Mouse (Mus musculus) ES-Bruce4 (cell line): Measurements from ENCODE around the gene Hnrnpul1. TPM values are rescaled to one million over a fixed set of nuclear protein-coding genes. Genes with fewer than 3 reads are reported as not detected.
A peak's percentile ranks its signal among the peaks of the same experiment; 100 is the strongest.
"Not testable (repeated sequence)": the region's sequence is repeated elsewhere in the genome, so short reads cannot be mapped to it uniquely, and the experiment has no call there.

ENCODE experiments used
- H3K27ac ChIP-seq: 2 replicates; pipeline ENCODE4 v1.5.1; 2012; ENCODE audit warnings: low read length, inconsistent platforms; ENCODE audit not compliant: insufficient read depth
- H3K27me3 ChIP-seq: 2 replicates; pipeline ENCODE4 v1.6.1; 2012; ENCODE audit warnings: mild to moderate bottlenecking, low read length, inconsistent platforms; ENCODE audit not compliant: control insufficient read depth, poor library complexity, insufficient read depth, severe bottlenecking
- H3K36me3 ChIP-seq: 2 replicates; pipeline ENCODE4 v1.6.1; 2012; ENCODE audit warnings: inconsistent platforms, mild to moderate bottlenecking, low read length, moderate library complexity; ENCODE audit not compliant: control insufficient read depth, poor library complexity, insufficient read depth, severe bottlenecking
- H3K4me1 ChIP-seq: one replicate; pipeline ENCODE4 v1.8.1; 2011; ENCODE audit warnings: low read length; ENCODE audit not compliant: control insufficient read depth, insufficient read depth
- H3K4me3 ChIP-seq: 2 replicates; pipeline ENCODE4 v1.5.1; 2011; ENCODE audit warnings: low read depth, mild to moderate bottlenecking, low read length
- H3K9ac ChIP-seq: 2 replicates; pipeline ENCODE4 v1.6.1; 2012; ENCODE audit warnings: low read depth, mild to moderate bottlenecking, inconsistent platforms; ENCODE audit not compliant: poor library complexity, severe bottlenecking
- H3K9me3 ChIP-seq: replicated peaks from 2 replicates; pipeline ENCODE4 v1.6.1; 2012; ENCODE audit warnings: mild to moderate bottlenecking, low read length, inconsistent platforms; ENCODE audit not compliant: control insufficient read depth, poor library complexity, insufficient read depth, severe bottlenecking
- CTCF ChIP-seq: IDR thresholded peaks from one replicate; pipeline ENCODE4 v1.8.1; 2011; ENCODE audit warnings: low read depth, low read length
- EP300 ChIP-seq: IDR thresholded peaks from 2 replicates; pipeline ENCODE4 v1.6.1; 2011; ENCODE audit warnings: low read depth, low read length; ENCODE audit not compliant: insufficient read depth
- POLR2A ChIP-seq: IDR thresholded peaks from one replicate; pipeline ENCODE4 v1.8.1; 2011; ENCODE audit warnings: low read length; ENCODE audit not compliant: insufficient read depth
- polyA plus RNA-seq: library from polyadenylated mRNA; stranded (reverse); fragments of >200 nt; gene quantifications from 2 replicates; pipeline ENCODE4 v1.2.4, GENCODE M21; 2011; ENCODE audit warnings: low read depth; ENCODE audit not compliant: missing spikeins, insufficient read depth, insufficient read length

The Hnrnpul1 gene
- polyA plus RNA-seq, 1 experiment = 155 TPM

DNA sequence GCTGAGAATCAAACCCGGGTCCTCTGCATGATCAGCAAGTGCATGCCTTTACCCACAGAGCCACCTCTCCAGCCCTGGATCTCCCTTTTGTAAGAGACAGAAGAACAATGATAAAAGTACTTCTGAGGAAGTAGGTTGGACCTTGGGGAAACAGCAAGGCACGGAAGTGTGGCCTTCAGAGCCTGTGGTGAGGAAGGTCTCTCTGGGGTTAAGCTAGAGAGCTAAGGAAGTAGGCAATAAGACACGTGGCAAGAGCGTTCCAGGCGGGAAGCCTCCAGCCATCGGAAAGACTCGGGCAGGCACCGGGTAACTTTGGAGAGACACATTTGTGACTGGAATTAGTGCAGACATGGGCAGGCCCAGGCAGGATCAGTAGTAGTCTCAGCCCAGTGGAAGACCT is 40.2 kb upstream of the Hnrnpul1 start:
- TF ChIP-seq CTCF (no peak), POLR2A (no peak), EP300 (no peak)
- Histone ChIP-seq H3K27me3 (no peaks in the 10 kb centered on the region), H3K36me3 (no peaks in the 10 kb centered on the region), H3K4me3 (no peak overlapping the region), H3K9ac (no peak overlapping the region), H3K4me1 (no peaks in the 10 kb centered on the region), H3K27ac (no peak overlapping the region), H3K9me3 (no peaks in the 10 kb centered on the region)

DNA sequence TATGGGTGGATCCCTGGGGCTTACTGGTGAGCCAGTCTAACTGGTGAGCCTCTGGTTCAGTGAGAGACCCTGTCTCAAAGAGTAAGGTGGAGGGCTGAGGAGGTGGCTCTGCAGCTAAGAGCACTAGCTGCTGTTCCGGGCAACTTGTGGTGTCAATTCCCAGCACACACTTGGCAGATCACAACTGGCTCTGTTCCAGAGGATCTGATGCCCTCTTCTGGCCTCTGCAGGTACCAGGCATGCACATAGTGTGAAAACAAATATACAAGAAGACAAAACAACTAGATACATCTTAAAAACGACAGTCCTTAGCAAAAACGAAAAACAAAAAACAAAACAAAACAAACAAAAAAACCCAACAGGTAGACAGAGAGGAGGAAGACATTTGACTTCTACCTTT is 39.1 kb upstream of the Hnrnpul1 start:
- no peaks in the 10 kb centered on the region for H3K27me3 ChIP-seq
- TF ChIP-seq EP300 (no peak), POLR2A (no peak), CTCF (peak; percentile 65)
- H3K9ac ChIP-seq = no peak overlapping the region
- H3K4me3 ChIP-seq = no peak overlapping the region
- no peaks in the 10 kb centered on the region for H3K9me3 ChIP-seq
- H3K36me3 ChIP-seq = no peaks in the 10 kb centered on the region
- H3K4me1 ChIP-seq = no peaks in the 10 kb centered on the region
- H3K27ac ChIP-seq = no peak overlapping the region

- not testable (repeated sequence) for H3K27ac ChIP-seq, H3K36me3 ChIP-seq, H3K9ac ChIP-seq, H3K4me1 ChIP-seq, H3K4me3 ChIP-seq, H3K9me3 ChIP-seq, H3K27me3 ChIP-seq
Measured at GRCm38 (mm10) chr7:25792966-25793365, 38.4 kb upstream of the Hnrnpul1 start.

DNA sequence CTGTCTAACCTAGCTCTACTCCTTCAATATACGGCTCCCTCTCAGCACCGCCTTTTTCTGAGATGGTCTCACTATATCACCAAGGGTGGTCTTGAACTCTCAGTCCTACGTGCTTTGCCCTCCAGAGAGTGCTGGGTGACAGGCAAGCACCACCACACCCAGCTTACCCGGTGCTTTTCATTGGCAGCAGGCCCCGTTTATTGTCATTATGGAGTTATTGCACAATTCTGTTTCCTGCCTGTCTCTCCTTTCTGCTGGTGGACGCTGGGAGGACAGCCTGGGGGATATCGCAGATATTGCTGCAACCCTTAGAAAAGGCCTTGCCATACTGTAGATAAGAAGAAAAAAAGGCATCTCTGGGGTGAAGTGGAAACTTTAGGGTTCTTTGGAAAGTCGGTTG is 36.1 kb upstream of the Hnrnpul1 start:
- Histone ChIP-seq H3K9me3 (no peaks in the 10 kb centered on the region), H3K27me3 (no peaks in the 10 kb centered on the region), H3K9ac (no peak overlapping the region), H3K4me3 (no peak overlapping the region), H3K27ac (no peak overlapping the region), H3K4me1 (no peaks in the 10 kb centered on the region), H3K36me3 (no peaks in the 10 kb centered on the region)
- no peak for TF ChIP-seq CTCF
- TF ChIP-seq POLR2A = no peak
- TF ChIP-seq EP300 = no peak

- no peaks in the 10 kb centered on the region for H3K9me3 ChIP-seq
- peak overlapping the region; percentile 11; the same call in 1 of the 2 replicates for H3K9ac ChIP-seq
- H3K27ac ChIP-seq = no peak overlapping the region
- H3K27me3 ChIP-seq = no peaks in the 10 kb centered on the region
- no peak overlapping the region for H3K4me3 ChIP-seq
- TF ChIP-seq POLR2A (no peak), EP300 (no peak), CTCF (no peak)
- H3K36me3 ChIP-seq = no peaks in the 10 kb centered on the region
- no peaks in the 10 kb centered on the region for H3K4me1 ChIP-seq
Measured at GRCm38 (mm10) chr7:25789129-25789440, 34.5 kb upstream of the Hnrnpul1 start.

DNA sequence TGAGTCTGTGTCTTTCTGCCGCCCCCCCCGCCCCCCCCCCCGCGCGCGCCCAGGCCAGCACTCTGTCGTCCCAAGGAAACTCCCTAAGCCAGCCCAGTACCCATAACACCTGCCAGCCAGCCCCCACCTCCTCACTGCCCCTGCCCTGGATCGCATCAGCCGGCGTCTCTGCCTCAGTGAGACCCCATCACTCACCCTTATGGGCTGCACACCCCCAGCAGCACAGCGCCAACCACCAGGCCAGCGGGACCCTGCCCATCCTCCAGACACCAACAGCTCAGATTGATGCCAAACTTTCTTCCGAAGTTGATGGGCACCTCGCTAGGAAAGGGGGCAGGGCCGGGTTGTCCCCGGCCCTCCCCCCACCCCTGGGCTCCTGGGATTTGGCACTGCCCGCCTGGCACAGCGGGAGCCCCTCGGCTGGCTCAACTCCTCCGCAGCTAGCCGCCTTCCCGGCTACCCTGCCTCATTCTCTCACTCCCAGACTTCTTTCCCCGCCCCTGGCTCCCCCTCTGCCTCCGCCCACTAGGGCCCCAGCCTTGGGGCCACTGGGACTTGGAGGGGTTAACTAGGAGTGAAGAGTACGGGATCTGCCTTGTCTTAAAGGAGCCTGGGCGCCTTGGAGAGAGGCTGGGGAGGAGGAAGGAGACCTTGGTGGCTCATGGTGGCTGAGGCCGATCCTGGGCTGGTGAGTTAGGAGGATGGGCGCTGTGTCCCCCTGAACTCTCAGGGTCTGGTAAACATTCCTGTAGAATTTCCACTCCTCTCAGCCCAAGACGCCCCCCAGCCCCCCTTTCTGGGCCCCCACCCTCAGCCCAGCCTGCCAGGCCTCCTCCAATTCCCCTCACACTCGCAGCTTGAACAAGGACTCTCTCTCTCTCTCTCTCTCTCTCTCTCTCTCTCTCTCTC is 33.9 kb upstream of the Hnrnpul1 start, which contains the start of gene Axl:
Axl (minus strand) TSS at position 486 of the 909 bp plus-strand sequence.
- TF ChIP-seq POLR2A (no peak), CTCF (no peak), EP300 (no peak)
- Histone ChIP-seq H3K36me3 (no peaks in the 10 kb centered on the region), H3K9me3 (no peaks in the 10 kb centered on the region), H3K9ac (peak within 1 kb of the TSS; percentile 11), H3K4me3 (peak within 1 kb of the TSS; percentile 30), H3K27me3 (no peaks in the 10 kb centered on the region), H3K4me1 (no peaks in the 10 kb centered on the region), H3K27ac (no peak within 1 kb of the TSS)
